Mouse (Mus musculus) liver, embryonic 11.5 days (tissue): ENCODE results near the gene Slc2a3. TPM values are rescaled to one million over a fixed set of nuclear protein-coding genes. Genes with fewer than 3 reads are reported as not detected.

Experiments used
- ATAC-seq: fragments of 200-750 bp; cut with Nextera tagmentation; replicated peaks from 2 replicates; pipeline ENCODE4 v1.8.0; 2017; ENCODE audit warnings: moderate number of reproducible peaks, mild to moderate bottlenecking, moderate TSS enrichment, moderate library complexity; ENCODE audit not compliant: low FRiP score
- DNase-seq: peaks from one replicate; pipeline ENCODE4 v3.0.0-alpha.2; 2017; ENCODE audit warnings: low spot score
- H3K27ac ChIP-seq: fragments of 300-500 bp; sonication (generic); 2 replicates; pipeline ENCODE4 v1.5.1; 2014; ENCODE audit warnings: mild to moderate bottlenecking, low read depth, low read length, control low read depth
- H3K27me3 ChIP-seq: fragments of 300-500 bp; sonication (generic); replicated peaks from 2 replicates; pipeline ENCODE4 v1.6.1; 2014; ENCODE audit warnings: low read length, mixed read lengths; ENCODE audit not compliant: control insufficient read depth, insufficient read depth
- H3K36me3 ChIP-seq: fragments of 300-500 bp; sonication (generic); 2 replicates; pipeline ENCODE4 v1.6.1; 2014; ENCODE audit warnings: mild to moderate bottlenecking, low read length, moderate library complexity, mixed read lengths; ENCODE audit not compliant: control insufficient read depth, insufficient read depth
- H3K4me1 ChIP-seq: fragments of 300-500 bp; sonication (generic); replicated peaks from 2 replicates; pipeline ENCODE4 v1.6.1; 2014; ENCODE audit warnings: low read length, mixed read lengths; ENCODE audit not compliant: control insufficient read depth, insufficient read depth
- H3K4me2 ChIP-seq: fragments of 300-500 bp; sonication (generic); 2 replicates; pipeline ENCODE4 v1.6.1; 2014; ENCODE audit warnings: mild to moderate bottlenecking, control low read depth, moderate library complexity
- H3K4me3 ChIP-seq: fragments of 300-500 bp; sonication (generic); 2 replicates; pipeline ENCODE4 v1.5.1; 2014; ENCODE audit warnings: low read depth, low read length, control low read depth
- H3K9ac ChIP-seq: fragments of 300-500 bp; sonication (generic); 2 replicates; pipeline ENCODE4 v1.6.1; 2014; ENCODE audit warnings: low read depth, low read length, control low read depth
- H3K9me3 ChIP-seq: fragments of 300-500 bp; sonication (generic); 2 replicates; pipeline ENCODE4 v1.6.1; 2016; ENCODE audit warnings: low read length, inconsistent platforms, mixed read lengths; ENCODE audit not compliant: control insufficient read depth
- WGBS: fragments of 180-500 bp; shearing (Covaris S2); extraction: QIAGEN DNeasy Blood & Tissue Kit; methylation state at CpG from one replicate; pipeline ENCODE4 v1.1.7; 2014; 5-methylcytosine and 5-hydroxymethylcytosine counted together
- polyA plus RNA-seq: library from polyadenylated mRNA; unstranded; fragments of >200 nt; fragmentation: Nextera tagmentation; extraction: Ambion mirVana; gene quantifications from 2 replicates; pipeline ENCODE4 v1.2.1, GENCODE M21; 2014

Slc2a3 gene
- polyA plus RNA-seq, 1 experiment from 2014 or later: 59.4 TPM

GRCm38 (mm10) chr6:122825166-122825565 lies 23.7 kb upstream of the Slc2a3 start:
- H3K4me2 ChIP-seq: no peak overlapping the region
- peaks cover 30% of the 10 kb centered on the region for H3K4me1 ChIP-seq
- ATAC-seq (no peak), DNase-seq (no peak)
- 89% methylated on average over 9 of the region's 9 CpGs for WGBS
- no peak overlapping the region for H3K4me3 ChIP-seq
- H3K9ac ChIP-seq: no peak overlapping the region
- no peaks in the 10 kb centered on the region for H3K36me3 ChIP-seq
- H3K9me3 ChIP-seq: no peaks in the 10 kb centered on the region
- H3K27me3 ChIP-seq: no peaks in the 10 kb centered on the region
- no peak overlapping the region for H3K27ac ChIP-seq

GRCm38 (mm10) chr6:122824086-122824485 lies 22.6 kb upstream of the Slc2a3 start:
- peaks cover 30% of the 10 kb centered on the region for H3K4me1 ChIP-seq
- no peaks in the 10 kb centered on the region for H3K9me3 ChIP-seq
- DNase-seq (no peak), ATAC-seq (no peak)
- no peaks in the 10 kb centered on the region for H3K36me3 ChIP-seq
- H3K27me3 ChIP-seq: no peaks in the 10 kb centered on the region
- no peak overlapping the region for H3K27ac ChIP-seq
- H3K4me2 ChIP-seq: no peak overlapping the region
- 82% methylated on average over 10 of the region's 10 CpGs for WGBS
- no peak overlapping the region for H3K9ac ChIP-seq
- H3K4me3 ChIP-seq: no peak overlapping the region

- Histone ChIP-seq H3K27ac (no peak overlapping the region), H3K4me2 (peak overlapping the region; percentile 81; the same call in 1 of the 2 replicates), H3K27me3 (no peaks in the 10 kb centered on the region), H3K9ac (no peak overlapping the region), H3K4me1 (peaks cover 28% of the 10 kb centered on the region), H3K4me3 (no peak overlapping the region), H3K9me3 (no peaks in the 10 kb centered on the region), H3K36me3 (no peaks in the 10 kb centered on the region)
- no peak for ATAC-seq
- DNase-seq: no peak
- 59% methylated on average over 9 of the region's 9 CpGs for WGBS
Measured at GRCm38 (mm10) chr6:122821822-122822221, 20.4 kb upstream of the Slc2a3 start.

- H3K27me3 ChIP-seq: no peaks in the 10 kb centered on the region
Measured at GRCm38 (mm10) chr6:122820799-122821650, 19.6 kb upstream of the Slc2a3 start.

GRCm38 (mm10) chr6:122820071-122820798 lies 18.8 kb upstream of the Slc2a3 start:
- Histone ChIP-seq H3K4me2 (peak overlapping the region; percentile 81), H3K27me3 (no peaks in the 10 kb centered on the region), H3K9me3 (no peaks in the 10 kb centered on the region), H3K9ac (peak overlapping the region; percentile 93), H3K27ac (peak overlapping the region; percentile 21; the same call in 1 of the 2 replicates), H3K4me3 (peak overlapping the region; percentile 78), H3K4me1 (peaks cover 18% of the 10 kb centered on the region), H3K36me3 (no peaks in the 10 kb centered on the region)
- ATAC-seq (peak; percentile 57), DNase-seq (no peak)
- WGBS: under 1% methylated on average over 38 of the region's 38 CpGs

More at GRCm38 (mm10) chr6:122820799-122821650, 19.6 kb upstream of the Slc2a3 start:
- Histone ChIP-seq H3K4me2 (peak overlapping the region; percentile 81), H3K9me3 (no peaks in the 10 kb centered on the region), H3K4me3 (peak overlapping the region; percentile 78), H3K9ac (peak overlapping the region; percentile 93; the same call in 1 of the 2 replicates), H3K27ac (no peak overlapping the region), H3K4me1 (peaks cover 21% of the 10 kb centered on the region), H3K36me3 (no peaks in the 10 kb centered on the region)
- ATAC-seq (no peak), DNase-seq (no peak)
- WGBS: 40% methylated on average over 15 of the region's 15 CpGs

- H3K9ac ChIP-seq: peak within 1 kb of the TSS; percentile 93
- peak; percentile 76 for DNase-seq
- H3K27me3 ChIP-seq: no peaks in the 10 kb centered on the region
- H3K4me3 ChIP-seq: peak within 1 kb of the TSS; percentile 78
- H3K9me3 ChIP-seq: no peaks in the 10 kb centered on the region
- peak; percentile 90 for ATAC-seq
- 4% methylated on average over 41 of the region's 61 CpGs for WGBS
- peak within 1 kb of the TSS; percentile 21; the same call in 1 of the 2 replicates for H3K27ac ChIP-seq
- H3K36me3 ChIP-seq: no peaks in the 10 kb centered on the region
- peaks cover 17% of the 10 kb centered on the region for H3K4me1 ChIP-seq
- H3K4me2 ChIP-seq: peak within 1 kb of the TSS; percentile 81
Measured at GRCm38 (mm10) chr6:122819306-122820070, 18.0 kb upstream of the Slc2a3 start, which contains the start of gene Foxj2. Foxj2 (plus strand) TSS chr6:122819914.

- Histone ChIP-seq H3K4me2 (no peak overlapping the region), H3K36me3 (no peaks in the 10 kb centered on the region), H3K27ac (no peak overlapping the region), H3K4me3 (no peak overlapping the region), H3K9ac (no peak overlapping the region), H3K4me1 (peaks cover 6% of the 10 kb centered on the region; the same call in 1 of the 2 replicates), H3K9me3 (no peaks in the 10 kb centered on the region), H3K27me3 (no peaks in the 10 kb centered on the region)
- no peak for DNase-seq
- 82% methylated on average over 4 of the region's 4 CpGs for WGBS
- ATAC-seq: no peak
Measured at GRCm38 (mm10) chr6:122813640-122814039, 12.2 kb upstream of the Slc2a3 start.

GRCm38 (mm10) chr6:122812716-122813115 lies 11.3 kb upstream of the Slc2a3 start:
- no peaks in the 10 kb centered on the region for H3K36me3 ChIP-seq
- WGBS: 84% methylated on average over 4 of the region's 4 CpGs
- H3K9me3 ChIP-seq: no peaks in the 10 kb centered on the region
- H3K9ac ChIP-seq: no peak overlapping the region
- no peak for DNase-seq
- H3K4me1 ChIP-seq: peaks cover 6% of the 10 kb centered on the region; the same call in 1 of the 2 replicates
- no peak overlapping the region for H3K4me2 ChIP-seq
- ATAC-seq: no peak
- H3K27me3 ChIP-seq: no peaks in the 10 kb centered on the region
- H3K27ac ChIP-seq: no peak overlapping the region
- H3K4me3 ChIP-seq: no peak overlapping the region
